Mouse (Mus musculus) testis, adult 2 months (tissue): ENCODE measurements around the gene Rhof. TPM values are rescaled to one million over a fixed set of nuclear protein-coding genes. Genes with fewer than 3 reads are reported as not detected.
A peak's percentile ranks its signal among the peaks of the same experiment; 100 is the strongest.

Experiments
- H3K27ac ChIP-seq: fragments of 200-500 bp; 2 replicates; pipeline ENCODE4 v1.5.1; 2012; ENCODE audit warnings: low read depth, low read length; ENCODE audit not compliant: control insufficient read depth, insufficient read depth
- H3K27me3 ChIP-seq: fragments of 200-500 bp; 2 replicates; pipeline ENCODE4 v1.6.1; 2012; ENCODE audit warnings: mild to moderate bottlenecking, low read length, moderate library complexity; ENCODE audit not compliant: control insufficient read depth, insufficient read depth
- H3K36me3 ChIP-seq: fragments of 200-500 bp; 2 replicates; pipeline ENCODE4 v1.6.1; 2012; ENCODE audit warnings: mild to moderate bottlenecking, low read length; ENCODE audit not compliant: control insufficient read depth, insufficient read depth
- H3K4me1 ChIP-seq: fragments of 200-500 bp; 2 replicates; pipeline ENCODE4 v1.6.1; 2012; ENCODE audit warnings: low read length; ENCODE audit not compliant: control insufficient read depth, insufficient read depth
- H3K4me3 ChIP-seq: fragments of 200-500 bp; 2 replicates; pipeline ENCODE4 v1.5.1; 2012; ENCODE audit warnings: low read depth, mild to moderate bottlenecking, low read length, moderate library complexity, mixed read lengths; ENCODE audit not compliant: control insufficient read depth
- CTCF ChIP-seq: fragments of 200-500 bp; IDR thresholded peaks from 2 replicates; pipeline ENCODE4 v1.5.1; 2012; ENCODE audit warnings: low read depth, mild to moderate bottlenecking, inconsistent platforms, low read length, moderate library complexity; ENCODE audit not compliant: control insufficient read depth, insufficient read depth, insufficient replicate concordance
- POLR2A ChIP-seq: fragments of 200-500 bp; IDR thresholded peaks from 2 replicates; pipeline ENCODE4 v1.6.1; 2012; ENCODE audit warnings: low read depth, mild to moderate bottlenecking, inconsistent platforms, low read length, moderate library complexity; ENCODE audit not compliant: control insufficient read depth
- polyA plus RNA-seq: library from polyadenylated mRNA; depleted of rRNA; stranded (reverse); fragments of >200 nt; gene quantifications from 2 replicates; pipeline ENCODE4 v1.2.3, GENCODE M21; 2012; rRNA removed

Gene Rhof
- polyA plus RNA-seq, 1 experiment = 0.78 TPM

DNA sequence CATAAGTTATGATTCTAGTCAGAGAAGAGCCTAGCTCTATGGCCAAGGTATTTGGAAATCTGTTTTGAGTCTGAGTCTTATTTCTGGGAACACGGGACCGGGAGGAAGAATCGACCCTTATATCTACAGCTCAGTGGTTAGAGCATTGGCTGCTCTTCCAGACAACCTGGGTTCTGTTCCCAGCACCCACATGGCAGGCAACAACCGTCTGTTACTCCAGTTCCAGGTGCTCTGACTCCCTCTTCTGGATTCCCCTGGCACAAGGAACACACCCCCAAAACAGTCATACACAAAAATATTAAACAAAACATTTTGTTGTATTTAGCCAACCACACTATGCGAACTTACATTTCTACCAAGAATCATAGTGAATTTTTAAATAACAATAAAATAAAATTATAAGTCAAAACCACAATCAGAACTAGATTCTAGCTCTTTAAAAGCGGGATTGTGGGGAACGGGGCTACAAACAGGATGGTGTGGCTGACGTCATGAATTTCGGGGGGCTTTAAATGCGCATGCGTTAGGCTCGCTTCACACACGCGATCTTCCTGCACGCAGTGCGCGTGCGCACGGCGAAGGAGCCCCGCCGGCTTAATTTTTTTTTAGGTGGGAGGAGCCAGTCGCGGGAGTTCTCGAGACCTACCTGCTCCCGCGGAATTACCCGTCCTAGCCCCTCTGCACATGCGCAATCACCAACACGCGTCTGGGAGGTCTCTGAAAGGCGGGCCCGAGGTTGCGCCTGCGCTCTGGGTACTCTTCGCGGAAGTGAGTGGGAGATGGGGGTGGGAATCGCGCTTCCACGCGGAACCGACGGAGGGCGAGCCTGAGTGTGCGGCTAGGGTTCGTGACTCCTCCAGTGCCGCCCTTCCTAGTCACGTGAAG lies 74.9 kb downstream of the Rhof start:
- peaks cover 5% of the 10 kb centered on the region for H3K4me1 ChIP-seq
- peak overlapping the region; percentile 90 for H3K4me3 ChIP-seq
- H3K27ac ChIP-seq = peak overlapping the region; percentile 73
- no peaks in the 10 kb centered on the region for H3K36me3 ChIP-seq
- no peaks in the 10 kb centered on the region for H3K27me3 ChIP-seq
- TF ChIP-seq POLR2A (peak; percentile 72), CTCF (peak; percentile 21; the same call in 1 of the 2 replicates)

Other genes with a start within 250 kb of the Rhof start
- 48.7 and 50.9 TPM in 2 replicates for gene Kdm2b, start 142.9 kb downstream of the Rhof start, polyA plus RNA-seq
- gene Orai1, start 117.6 kb downstream of the Rhof start, polyA plus RNA-seq = 68.0 and 71.3 TPM in 2 replicates
- gene Morn3, start 85.7 kb downstream of the Rhof start, polyA plus RNA-seq = 272 and 285 TPM in 2 replicates
- 0.94 and 1.2 TPM in 2 replicates for gene Tmem120b, start 64.3 kb downstream of the Rhof start, polyA plus RNA-seq
- 11.3 and 13.7 TPM in 2 replicates for gene Setd1b, start 9.5 kb upstream of the Rhof start, polyA plus RNA-seq
- gene Psmd9, start 36.7 kb upstream of the Rhof start, polyA plus RNA-seq = 36.3 and 37.1 TPM in 2 replicates
- 1.7 TPM in 2 replicates for gene Hpd, start 50.0 kb upstream of the Rhof start, polyA plus RNA-seq
- 45.1 and 46.7 TPM in 2 replicates for gene Wdr66, start 119.4 kb upstream of the Rhof start, polyA plus RNA-seq
- 0.73 and 0.88 TPM in 2 replicates for gene Bcl7a, start 211.1 kb upstream of the Rhof start, polyA plus RNA-seq